Mouse (Mus musculus) gastrocnemius, postnatal 4 days (tissue): ENCODE measurements at regions not wholly inside any gene's neighbourhood (a gene's known extent, or its start where the extent isn't known, plus 50 kb on each side); places are given as distances from the start of the nearest gene placed in this dataset.

Experiments
- DNase-seq, 2 experiments: peaks; one replicate each; pipeline ENCODE4 v3.0.0; 2021 to 2022; ENCODE audit warnings: low spot score in 2 of 2, mixed read lengths in 2 of 2

DNA sequence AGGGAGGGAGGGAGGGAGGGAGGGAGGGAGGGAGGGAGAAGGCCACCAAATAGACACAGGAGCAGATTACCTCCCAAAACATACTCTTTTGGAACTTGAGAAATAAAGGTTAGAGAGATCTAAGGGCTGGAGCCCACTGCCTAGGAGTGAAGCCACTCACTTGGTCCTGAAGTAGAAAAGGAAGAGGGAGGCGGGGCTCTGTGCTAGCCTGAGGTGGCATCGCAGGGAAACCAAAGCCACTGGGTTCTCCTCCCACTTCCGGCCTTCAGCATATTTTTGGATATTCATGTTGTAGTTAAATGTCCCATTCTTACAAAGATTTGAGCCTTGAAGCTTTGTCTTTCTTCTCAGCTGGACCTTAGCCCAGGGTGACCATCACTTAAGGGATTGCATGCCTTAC, 147.6 kb downstream of the Rpl14 start:
- DNase-seq, result no peak

DNA sequence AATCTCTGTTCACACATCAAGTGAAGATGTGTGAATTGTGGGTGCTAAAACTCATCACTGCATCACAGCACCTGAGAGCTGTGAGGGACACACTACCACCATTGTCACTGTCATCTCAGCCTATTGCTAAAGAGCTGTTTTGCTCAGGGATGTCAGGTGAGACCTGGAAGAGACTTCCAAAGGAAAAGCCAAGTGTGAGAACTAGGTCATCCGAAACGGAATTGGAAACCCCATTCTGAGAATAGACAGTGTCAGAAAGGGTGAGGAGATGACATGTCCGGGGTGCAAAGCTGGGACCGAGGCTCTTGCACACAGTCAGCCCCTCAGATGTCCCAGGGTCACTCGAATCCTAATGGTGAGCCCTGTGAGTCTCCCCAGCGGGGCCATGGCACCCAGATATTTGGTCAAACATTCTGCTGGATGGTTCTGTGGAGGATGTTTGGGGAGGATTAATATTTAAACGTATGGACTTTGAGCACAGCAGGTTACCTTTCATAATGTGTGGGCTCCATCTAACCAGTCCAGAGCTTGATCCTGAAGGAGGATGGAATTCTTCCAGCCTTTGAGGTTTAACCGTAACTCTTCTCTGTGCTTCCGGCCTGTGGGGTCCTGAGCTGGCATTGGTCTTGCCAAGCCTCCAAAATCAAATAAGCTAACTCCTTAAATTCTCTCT, 150.3 kb downstream of the Rpl14 start:
- DNase-seq, result no peak

GRCm38 (mm10) chr9:120723026-120723425, 151.8 kb downstream of the Rpl14 start:
- no peak for DNase-seq

DNA sequence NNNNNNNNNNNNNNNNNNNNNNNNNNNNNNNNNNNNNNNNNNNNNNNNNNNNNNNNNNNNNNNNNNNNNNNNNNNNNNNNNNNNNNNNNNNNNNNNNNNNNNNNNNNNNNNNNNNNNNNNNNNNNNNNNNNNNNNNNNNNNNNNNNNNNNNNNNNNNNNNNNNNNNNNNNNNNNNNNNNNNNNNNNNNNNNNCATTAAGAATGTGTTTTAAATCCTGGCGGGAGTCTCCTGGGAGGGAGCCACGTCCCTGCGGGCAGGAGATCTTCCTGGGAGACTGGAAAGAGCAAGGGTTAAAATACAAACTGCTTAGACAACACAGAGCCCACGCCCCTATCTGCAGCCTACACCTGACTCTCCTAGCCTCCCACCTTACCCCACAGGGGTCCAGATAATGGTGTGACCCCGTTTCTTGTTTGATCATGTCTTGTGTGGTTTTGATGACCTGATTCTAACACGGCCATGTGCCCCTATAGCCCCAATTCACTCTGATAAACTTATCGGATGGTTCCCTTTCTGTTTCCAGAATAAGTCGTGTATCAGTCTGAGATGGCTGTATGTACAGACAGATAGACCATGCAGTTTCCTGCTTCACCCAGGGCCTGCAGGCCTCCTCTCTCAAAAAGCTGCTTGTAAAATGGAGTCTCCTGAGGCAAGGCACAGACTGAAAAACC, 160.8 kb downstream of the Rpl14 start:
- no peak for DNase-seq

- DNase-seq, result no peak
Observed at GRCm38 (mm10) chr9:120732650-120733293, 161.5 kb downstream of the Rpl14 start.

DNA sequence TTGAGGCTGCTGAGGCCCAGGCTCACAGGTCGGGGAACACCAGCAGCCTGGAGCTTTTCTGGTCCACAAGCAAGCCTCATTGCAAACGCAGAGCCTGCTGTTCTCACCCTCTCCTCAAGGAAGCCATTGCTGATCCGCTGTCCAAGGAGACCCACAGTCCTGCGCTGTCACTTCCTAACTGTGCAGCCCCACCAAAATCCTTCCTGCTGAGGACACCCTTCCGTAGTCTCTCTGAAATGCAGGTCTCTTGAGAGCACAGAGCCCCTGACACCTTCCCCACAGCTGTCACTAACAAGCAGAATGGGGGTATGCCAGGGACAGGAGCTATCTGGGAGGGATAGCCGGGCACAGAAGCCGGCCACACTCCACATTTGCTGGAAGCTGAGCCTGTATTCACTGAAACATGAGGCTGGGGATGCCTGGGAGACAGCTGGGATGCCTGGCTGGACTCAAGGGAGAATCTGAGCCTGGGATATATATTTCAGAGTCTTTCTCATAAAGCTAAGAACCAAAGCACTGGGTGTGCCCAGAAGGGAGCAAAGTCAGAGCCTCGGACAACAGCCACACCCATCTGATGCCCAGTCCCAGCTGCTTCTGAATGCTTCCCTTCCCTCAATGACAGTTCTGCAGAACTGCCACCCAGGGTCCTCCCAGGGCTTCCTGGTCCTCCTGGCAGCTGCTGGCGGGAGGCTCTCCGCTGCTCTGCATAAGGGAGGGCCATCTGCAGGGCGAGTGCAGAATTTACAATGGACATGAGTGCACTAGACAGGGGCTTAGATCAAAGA, 162.6 kb downstream of the Rpl14 start:
- peak in 1 of 2 experiments; percentile 53 for DNase-seq

GRCm38 (mm10) chr9:120735217-120735616, 164.0 kb downstream of the Rpl14 start:
- DNase-seq, result peak in 1 of 2 experiments; percentile 33

GRCm38 (mm10) chr9:120737956-120738355, 166.7 kb downstream of the Rpl14 start:
- no peak for DNase-seq

- peak in 1 of 2 experiments; percentile 44 for DNase-seq
Observed at GRCm38 (mm10) chr9:120739199-120739952, 168.1 kb downstream of the Rpl14 start.

DNA sequence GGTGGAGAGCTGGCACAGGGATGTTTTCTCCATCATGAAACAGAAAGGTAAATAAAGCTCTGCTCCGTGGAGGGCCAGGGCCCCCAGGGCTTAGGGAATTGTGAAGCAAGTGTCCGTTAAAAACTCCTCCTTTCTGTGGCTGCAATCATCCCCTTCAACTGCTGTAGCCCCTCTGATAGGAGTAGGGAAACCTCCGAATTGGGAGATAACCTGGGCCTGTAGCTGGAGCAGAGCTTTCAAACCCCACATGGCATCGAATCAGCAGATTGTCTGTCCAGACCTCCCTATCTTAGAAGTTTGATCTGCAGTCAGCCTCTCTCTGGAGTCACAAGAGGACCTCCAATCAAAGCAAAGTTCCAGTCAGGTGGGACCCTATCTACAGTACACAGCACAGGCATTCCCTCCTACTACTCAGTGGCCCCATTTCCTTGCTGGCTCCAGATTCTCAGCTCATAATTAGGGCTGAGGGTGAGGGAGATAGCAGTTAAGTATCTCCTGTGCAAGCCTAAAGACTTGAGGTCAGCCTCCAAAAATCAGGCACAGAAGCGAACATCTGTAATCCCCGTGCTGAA, 168.8 kb downstream of the Rpl14 start:
- DNase-seq, result no peak

DNA sequence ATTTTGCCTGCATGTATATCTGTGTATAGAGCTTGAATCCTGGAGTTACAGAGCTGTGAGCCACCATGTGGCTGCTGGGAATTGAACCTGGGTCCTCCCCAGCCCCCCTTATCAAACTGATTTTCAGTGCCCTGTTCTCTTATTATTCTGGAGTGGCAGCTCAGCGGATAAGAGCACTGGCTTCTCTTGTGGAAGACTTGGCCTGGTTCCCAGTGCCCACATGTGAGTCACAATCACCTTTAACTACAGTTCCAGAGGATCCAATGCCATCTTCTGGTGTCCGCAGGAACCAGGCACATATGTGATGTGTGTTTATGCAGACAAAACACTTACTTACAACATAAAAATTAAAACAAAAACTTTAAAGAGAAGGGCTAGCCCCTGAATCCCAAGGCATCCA, 170.3 kb downstream of the Rpl14 start:
- DNase-seq, result no peak

DNA sequence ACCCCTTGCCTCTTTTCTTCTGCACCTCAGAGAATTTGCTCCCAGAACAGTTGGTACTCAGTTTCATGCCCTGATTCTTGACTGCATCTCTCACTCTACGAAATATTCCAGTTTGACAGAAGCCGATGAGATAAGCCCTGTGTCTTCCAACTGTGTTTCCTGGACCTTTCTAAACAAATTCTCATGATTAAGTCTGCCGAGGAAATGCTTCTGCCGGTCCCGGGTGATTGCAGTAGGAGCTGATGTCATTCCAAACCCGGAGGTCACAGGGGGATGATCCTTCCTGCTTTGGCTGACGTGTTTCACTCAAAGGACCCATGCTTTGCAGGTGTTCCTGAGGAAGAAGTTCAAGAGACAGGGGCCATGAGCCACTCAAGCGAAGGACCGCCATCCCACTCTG, 172.2 kb downstream of the Rpl14 start:
- DNase-seq, result no peak

- DNase-seq, result no peak
Observed at GRCm38 (mm10) chr9:120745674-120746073, 174.4 kb downstream of the Rpl14 start.

- no peak for DNase-seq
Observed at GRCm38 (mm10) chr9:120750820-120751219, 178.2 kb upstream of the Ctnnb1 start.

- no peak for DNase-seq
Observed at GRCm38 (mm10) chr9:120751686-120752484, 177.1 kb upstream of the Ctnnb1 start.

- no peak for DNase-seq
Observed at GRCm38 (mm10) chr9:120754151-120754550, 174.9 kb upstream of the Ctnnb1 start.

GRCm38 (mm10) chr9:120755486-120755885, 173.5 kb upstream of the Ctnnb1 start:
- no peak for DNase-seq

DNA sequence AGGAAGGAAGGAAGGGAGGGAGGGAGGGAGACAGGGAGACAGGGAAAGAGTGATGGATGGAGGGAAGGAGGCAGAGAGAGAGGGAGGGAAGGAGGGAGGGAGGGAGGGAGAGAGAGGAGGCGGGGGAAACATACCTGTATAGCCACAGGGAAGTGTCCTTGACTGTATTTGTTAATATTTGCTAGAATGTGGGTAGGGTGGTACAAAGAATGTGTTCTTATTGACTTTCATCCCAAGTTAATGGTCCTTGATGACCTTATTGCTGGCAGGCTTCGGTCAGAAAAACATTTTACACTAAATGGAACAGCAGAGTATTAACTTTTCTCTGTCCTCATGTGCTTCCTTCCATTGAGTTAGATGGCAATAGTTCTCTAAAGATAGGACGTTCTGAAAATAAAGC, 171.0 kb upstream of the Ctnnb1 start:
- DNase-seq, result no peak

- no peak for DNase-seq
Observed at GRCm38 (mm10) chr9:120758632-120759031, 170.4 kb upstream of the Ctnnb1 start.

- peak in 1 of 2 experiments; percentile 53 for DNase-seq
Observed at GRCm38 (mm10) chr9:120759771-120760170, 169.2 kb upstream of the Ctnnb1 start.
